Mouse (Mus musculus): ENCODE data around the gene Sema3a.

DNA sequence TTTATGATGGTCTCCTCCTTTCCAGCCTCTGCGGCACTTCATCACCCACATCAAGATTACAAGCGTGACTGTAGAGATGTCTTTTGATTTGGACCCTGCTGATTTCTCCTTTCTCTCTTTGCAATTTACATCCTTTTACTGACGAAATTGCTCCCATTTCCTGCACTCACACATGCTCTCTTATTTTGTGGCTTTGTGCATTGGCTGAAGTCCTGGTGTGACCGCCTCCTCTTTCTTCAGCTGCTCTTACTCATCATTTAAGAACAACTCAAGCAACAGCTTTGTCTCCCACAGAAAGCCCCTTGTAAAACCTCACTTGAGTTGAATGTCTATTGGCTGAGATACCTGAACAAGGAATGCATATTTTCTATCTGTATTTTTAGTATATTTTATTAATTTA lies 259.5 kb downstream of the Sema3a start:
- TF ChIP-seq CTCF (IDR thresholded peaks at IDR 0.05; ENCODE audit: extremely low read depth, insufficient read depth, low read length) (no peak), POLR2A (IDR thresholded peaks at IDR 0.05; ENCODE audit: extremely low read depth, insufficient read depth, low read length) (no peak)
